Mouse (Mus musculus) liver, adult 2 months (tissue): ENCODE measurements at regions not wholly inside any gene's neighbourhood (a gene's known extent, or its start where the extent isn't known, plus 50 kb on each side); places are given as distances from the start of the nearest gene placed in this dataset.

Experiments used
- CTCF ChIP-seq: fragments of 200-500 bp; IDR thresholded peaks from 2 replicates; pipeline ENCODE4 v1.5.1; 2011; ENCODE audit warnings: low read depth, low read length, control low read depth
- POLR2A ChIP-seq: fragments of 200-500 bp; IDR thresholded peaks from 2 replicates; pipeline ENCODE4 v1.6.1; 2011; ENCODE audit warnings: low read length, control low read depth; ENCODE audit not compliant: insufficient read depth; ENCODE audit errors: extremely low read depth

- TF ChIP-seq POLR2A (no peak), CTCF (no peak)
Observed at GRCm38 (mm10) chr11:19093749-19094148, 75.0 kb upstream of the Meis1 start.
